Comparison of ENCODE assay signal across 7 mouse cellular contexts in the genomic region with DNA sequence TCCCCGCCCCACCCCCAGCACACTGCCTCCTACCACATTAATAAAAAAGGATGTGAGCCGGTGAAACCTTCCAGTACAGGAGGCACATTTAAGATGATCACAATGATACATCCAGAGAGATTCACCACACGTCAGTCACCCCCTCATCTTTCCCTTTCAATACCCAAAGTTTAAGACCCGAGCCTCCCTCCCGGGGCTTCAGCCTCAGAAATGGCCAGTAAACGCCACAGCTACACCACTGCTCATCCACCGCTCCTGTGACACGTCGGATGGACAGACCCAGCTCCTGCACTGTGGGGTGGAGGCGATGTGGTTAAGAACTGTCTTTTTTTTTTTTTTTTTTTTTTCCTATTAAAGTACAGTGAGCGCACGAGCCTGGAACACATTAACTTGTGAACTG. TPM values are rescaled to one million over a fixed set of nuclear protein-coding genes. Genes with fewer than 3 reads are reported as not detected.
A peak's percentile ranks its signal among the peaks of the same experiment; 100 is the strongest.
DNase-seq lines count a peak whose midpoint lies in the region; ATAC-seq and TF ChIP-seq lines count a peak whose summit lies in the region.

No protein-coding gene starts in this region.

- no peaks in the 10 kb centered on the region for H3K36me3 ChIP-seq in lung, embryonic 16.5 days (ENCODE audit: control insufficient read depth, insufficient read depth, low read length)
- no peaks in the 10 kb centered on the region for H3K36me3 ChIP-seq in embryonic facial prominence, embryonic 11.5 days (replicated peaks; ENCODE audit: control insufficient read depth, insufficient read depth, low read depth, low read length)
- H3K36me3 ChIP-seq in intestine, embryonic 16.5 days (ENCODE audit: control insufficient read depth, insufficient read depth, low read length) = no peaks in the 10 kb centered on the region
- no peaks in the 10 kb centered on the region for H3K36me3 ChIP-seq in myocyte (ENCODE audit: control insufficient read depth, insufficient read depth)

- H3K4me1 ChIP-seq in lung, embryonic 16.5 days (replicated peaks; ENCODE audit: control insufficient read depth, insufficient read depth, low read length) = peaks cover 22% of the 10 kb centered on the region
- H3K4me1 ChIP-seq in embryonic facial prominence, embryonic 11.5 days (ENCODE audit: control insufficient read depth, insufficient read depth, low read length) = peaks cover 2% of the 10 kb centered on the region; the same call in 1 of the 2 replicates
- peaks cover 9% of the 10 kb centered on the region; the same call in 1 of the 2 replicates for H3K4me1 ChIP-seq in intestine, embryonic 16.5 days (ENCODE audit: control insufficient read depth, insufficient read depth, low read length)

- no peaks in the 10 kb centered on the region for H3K9me3 ChIP-seq in lung, embryonic 16.5 days (ENCODE audit: control insufficient read depth, low read length)
- no peaks in the 10 kb centered on the region for H3K9me3 ChIP-seq in embryonic facial prominence, embryonic 11.5 days (replicated peaks; ENCODE audit: control insufficient read depth, low read length)
- H3K9me3 ChIP-seq in intestine, embryonic 16.5 days (ENCODE audit: control insufficient read depth, low read length) = no peaks in the 10 kb centered on the region

- H3K4me2 ChIP-seq in lung, embryonic 16.5 days (ENCODE audit: low read depth, low read length) = peak overlapping the region; percentile 71
- H3K4me2 ChIP-seq in embryonic facial prominence, embryonic 11.5 days (ENCODE audit: low read depth, low read length) = peak overlapping the region; percentile 66
- peak overlapping the region; percentile 83 for H3K4me2 ChIP-seq in intestine, embryonic 16.5 days (ENCODE audit: low read depth, low read length)
- peak overlapping the region; percentile 95 for H3K4me2 ChIP-seq in myocyte (ENCODE audit: low read depth)

- DNase-seq in lung, postnatal 25 days (ENCODE audit: low spot score) = no peak
- DNase-seq in embryonic facial prominence, embryonic 11.5 days (ENCODE audit: low spot score) = no peak
- DNase-seq in right cerebral cortex, postnatal 14 days = no peak
- DNase-seq in urinary bladder, adult 18-20 months (ENCODE audit: low spot score in 2 of 2) = no peak

- peaks cover 52% of the 10 kb centered on the region for H3K79me2 ChIP-seq in myocyte (ENCODE audit: control insufficient read depth, insufficient read depth)

- peak overlapping the region; percentile 99 for H3K27ac ChIP-seq in lung, embryonic 16.5 days (ENCODE audit: low read length)
- H3K27ac ChIP-seq in embryonic facial prominence, embryonic 11.5 days (replicated peaks; ENCODE audit: low read depth, low read length) = no peak overlapping the region
- H3K27ac ChIP-seq in intestine, embryonic 16.5 days (ENCODE audit: low read length) = peak overlapping the region; percentile 95

- no peak for TF ChIP-seq POLR2A in myocyte (IDR thresholded peaks at IDR 0.05; ENCODE audit: insufficient read length, low read depth)

- no peaks in the 10 kb centered on the region for H3K27me3 ChIP-seq in lung, embryonic 16.5 days (ENCODE audit: control insufficient read depth, insufficient read depth, low read depth, low read length)
- H3K27me3 ChIP-seq in embryonic facial prominence, embryonic 11.5 days (ENCODE audit: control insufficient read depth, insufficient read depth, low read length) = no peaks in the 10 kb centered on the region
- no peaks in the 10 kb centered on the region for H3K27me3 ChIP-seq in intestine, embryonic 16.5 days (replicated peaks; ENCODE audit: control insufficient read depth, insufficient read depth, low read length)
- no peaks in the 10 kb centered on the region for H3K27me3 ChIP-seq in myocyte (ENCODE audit: control insufficient read depth, insufficient read depth, insufficient read length)

- peak overlapping the region; percentile 87 for H3K4me3 ChIP-seq in lung, embryonic 16.5 days (ENCODE audit: low read length)
- peak overlapping the region; percentile 70 for H3K4me3 ChIP-seq in embryonic facial prominence, embryonic 11.5 days (ENCODE audit: low read depth, low read length)
- H3K4me3 ChIP-seq in intestine, embryonic 16.5 days (ENCODE audit: low read length) = peak overlapping the region; percentile 78
- H3K4me3 ChIP-seq in myocyte = peak overlapping the region; percentile 81

- H3K9ac ChIP-seq in lung, embryonic 16.5 days (ENCODE audit: low read length) = peak overlapping the region; percentile 93
- H3K9ac ChIP-seq in embryonic facial prominence, embryonic 11.5 days (replicated peaks; ENCODE audit: low read length) = peak overlapping the region; percentile 78
- peak overlapping the region; percentile 82 for H3K9ac ChIP-seq in intestine, embryonic 16.5 days (ENCODE audit: low read depth, low read length)

- ATAC-seq in lung, embryonic 16.5 days (ENCODE audit: low read depth) = no peak
- peak; percentile 51; the same call in 1 of the 2 replicates for ATAC-seq in embryonic facial prominence, embryonic 11.5 days (replicated peaks; ENCODE audit: insufficient number of reproducible peaks, low FRiP score, low TSS enrichment, low read depth)
- peak; percentile 13; the same call in 1 of the 2 replicates for ATAC-seq in intestine, embryonic 16.5 days

- H3ac ChIP-seq in myocyte (ENCODE audit: control insufficient read depth, insufficient read length) = peak overlapping the region; percentile 74

- 4% methylated on average over 12 of the region's 12 CpGs for WGBS in lung, embryonic 16.5 days
- 5% methylated on average over 12 of the region's 12 CpGs for WGBS in embryonic facial prominence, embryonic 11.5 days
- 8% methylated on average over 12 of the region's 12 CpGs for WGBS in intestine, embryonic 16.5 days

TF ChIP-seq in myocyte, 11 proteins besides CTCF, POLR2A, EP300 and RAD21:
- TF ChIP-seq TCF3 (IDR thresholded peaks at IDR 0.05; ENCODE audit: insufficient read length, low read depth) = no peak
- TF ChIP-seq SRF (IDR thresholded peaks at IDR 0.05; ENCODE audit: control insufficient read depth, insufficient read length, low read depth) = no peak
- no peak for TF ChIP-seq MYOG (IDR thresholded peaks at IDR 0.05; ENCODE audit: control insufficient read depth in 1 of 3, insufficient read depth in 1 of 3, insufficient read length in 2 of 3, low read depth in 2 of 3)
- no peak for TF ChIP-seq REST (IDR thresholded peaks at IDR 0.05; ENCODE audit: insufficient read depth, insufficient read length)
- TF ChIP-seq MAX (IDR thresholded peaks at IDR 0.05; ENCODE audit: low read depth) = no peak
- TF ChIP-seq TCF12 (IDR thresholded peaks at IDR 0.05; ENCODE audit: insufficient read depth, poor library complexity, severe bottlenecking) = no peak
- no peak for TF ChIP-seq POLR2AphosphoS2 (IDR thresholded peaks at IDR 0.05; ENCODE audit: insufficient read length, low read depth)
- TF ChIP-seq E2F4 (IDR thresholded peaks at IDR 0.05; ENCODE audit: insufficient read depth) = no peak
- TF ChIP-seq CEBPB (IDR thresholded peaks at IDR 0.05; ENCODE audit: insufficient read depth, poor library complexity, severe bottlenecking) = no peak
- no peak for TF ChIP-seq USF1 (IDR thresholded peaks at IDR 0.05; ENCODE audit: low read depth)
- no peak for TF ChIP-seq MYOD1 (IDR thresholded peaks at IDR 0.05; ENCODE audit: control insufficient read depth in 1 of 3, insufficient read length in 2 of 3, low read depth in 2 of 3)

RNA-seq across cellular contexts. Expression of a gene that starts 1.0 kb away (rescaled TPM):
- polyA plus RNA-seq in lung, embryonic 16.5 days (2015; fragmentation: Nextera tagmentation; extraction: Ambion mirVana) = 21.5 and 23.9 TPM in 2 replicates
- polyA plus RNA-seq in embryonic facial prominence, embryonic 11.5 days (2014; fragmentation: Nextera tagmentation; extraction: Ambion mirVana) = 8.0 and 9.4 TPM in 2 replicates
- polyA plus RNA-seq in intestine, embryonic 16.5 days (2015; fragmentation: Nextera tagmentation; extraction: Ambion mirVana) = 5.7 TPM in 2 replicates
- 5.8 TPM for polyA plus RNA-seq in myocyte (2012; fragmentation: generic; extraction: Trizol)

RNA-seq across cellular contexts. Expression of a gene that starts 30.0 kb away (rescaled TPM):
- 34.7 and 38.1 TPM in 2 replicates for polyA plus RNA-seq in lung, embryonic 16.5 days (2015; fragmentation: Nextera tagmentation; extraction: Ambion mirVana)
- 39.3 and 39.6 TPM in 2 replicates for polyA plus RNA-seq in embryonic facial prominence, embryonic 11.5 days (2014; fragmentation: Nextera tagmentation; extraction: Ambion mirVana)
- polyA plus RNA-seq in intestine, embryonic 16.5 days (2015; fragmentation: Nextera tagmentation; extraction: Ambion mirVana) = 21.7 and 22.0 TPM in 2 replicates
- 6.6 TPM for polyA plus RNA-seq in myocyte (2012; fragmentation: generic; extraction: Trizol)
